Comparison of ENCODE assay signal across 27 mouse cellular contexts in genomic region chr10:117706440-117706839, GRCm38 (mm10). TPM values are rescaled to one million over a fixed set of nuclear protein-coding genes. Genes with fewer than 3 reads are reported as not detected.
DNase-seq lines count a peak whose midpoint lies in the region; ATAC-seq and TF ChIP-seq lines count a peak whose summit lies in the region.
"Had no signal": no experiment of that assay in that cellular context is flagged by ENCODE, and none has a peak within 500 bp of the region (broad histone marks: within the 10 kb centered on the region; RNA-seq: fewer than 3 reads in every experiment).

No protein-coding gene starts in this region.

- 88% methylated on average over 6 of the region's 6 CpGs for WGBS in heart, embryonic 12.5 days
- WGBS in macrophage (ENCODE audit: missing documents) = 94% methylated on average over 6 of the region's 6 CpGs

- H3K27ac ChIP-seq in heart, embryonic 12.5 days (ENCODE audit: poor library complexity, severe bottlenecking) = peak overlapping the region; percentile 22; the same call in 1 of the 2 replicates
- peak overlapping the region; percentile 56 for H3K27ac ChIP-seq in layer of hippocampus, adult 2 months
- H3K27ac ChIP-seq in macrophage = peak overlapping the region; percentile 81
- H3K27ac ChIP-seq: kidney, embryonic 15.5 days; limb, embryonic 13.5 days; lung, embryonic 15.5 days; midbrain, embryonic 10.5 days; midbrain, embryonic 15.5 days; stomach, embryonic 15.5 days had no signal

- no peaks in the 10 kb centered on the region for H3K9me3 ChIP-seq in heart, embryonic 12.5 days (replicated peaks)
- H3K9me3 ChIP-seq: kidney, embryonic 15.5 days; limb, embryonic 13.5 days; lung, embryonic 15.5 days; midbrain, embryonic 10.5 days; midbrain, embryonic 15.5 days; stomach, embryonic 15.5 days had no signal

- H3K79me2 ChIP-seq in macrophage (ENCODE audit: inconsistent target) = peaks cover 85% of the 10 kb centered on the region

- H3K4me3 ChIP-seq in heart, embryonic 12.5 days = no peak overlapping the region
- H3K4me3 ChIP-seq in layer of hippocampus, adult 2 months = no peak overlapping the region
- H3K4me3 ChIP-seq in macrophage (ENCODE audit: inconsistent target) = no peak overlapping the region
- H3K4me3 ChIP-seq: kidney, embryonic 15.5 days; limb, embryonic 13.5 days; lung, embryonic 15.5 days; midbrain, embryonic 10.5 days; midbrain, embryonic 15.5 days; stomach, embryonic 15.5 days had no signal

- H3K27me3 ChIP-seq in heart, embryonic 12.5 days (replicated peaks) = no peaks in the 10 kb centered on the region
- H3K27me3 ChIP-seq: kidney, embryonic 15.5 days; limb, embryonic 13.5 days; lung, embryonic 15.5 days; midbrain, embryonic 15.5 days; Patski; stomach, embryonic 15.5 days had no signal

- peak; percentile 37 for DNase-seq in adrenal gland, adult 2 months
- DNase-seq in adrenal gland, adult 8-10 months = no peak
- no peak for DNase-seq in heart, postnatal 4 days
- no peak for DNase-seq in layer of hippocampus, adult 2 months (ENCODE audit: low spot score in 2 of 2)
- no peak for DNase-seq in layer of hippocampus, adult 9-11 months
- DNase-seq in thymus, postnatal 25 days = no peak
- DNase-seq: adrenal gland, postnatal 25 days; cerebellum, adult 9-10 months; gastrocnemius, postnatal 36 days; kidney, adult 18-20 months; kidney, postnatal 25 days; right cerebral cortex, postnatal 25 days; thymus, adult 18-20 months; thymus, postnatal 36 days had no signal

- ATAC-seq in heart, embryonic 12.5 days (ENCODE audit: insufficient number of reproducible peaks, low FRiP score) = no peak
- ATAC-seq: forebrain, embryonic 14.5 days; hindbrain, embryonic 16.5 days; midbrain, embryonic 15.5 days; Patski had no signal

- no peak overlapping the region for H3K9ac ChIP-seq in heart, embryonic 12.5 days
- H3K9ac ChIP-seq: kidney, embryonic 15.5 days; limb, embryonic 13.5 days; lung, embryonic 15.5 days; midbrain, embryonic 15.5 days; stomach, embryonic 15.5 days had no signal

- H3K4me1 ChIP-seq in heart, embryonic 12.5 days (replicated peaks) = peaks cover 22% of the 10 kb centered on the region

- no peak for TF ChIP-seq CTCF in layer of hippocampus, adult 2 months (conservative IDR thresholded peaks at IDR 0.05)

- H3K36me3 ChIP-seq in heart, embryonic 12.5 days = peaks cover 61% of the 10 kb centered on the region
- peaks cover 51% of the 10 kb centered on the region for H3K36me3 ChIP-seq in macrophage (ENCODE audit: inconsistent target)

- no peak overlapping the region for H3K4me2 ChIP-seq in heart, embryonic 12.5 days
- H3K4me2 ChIP-seq: heart, embryonic 11.5 days; kidney, embryonic 15.5 days; limb, embryonic 13.5 days; liver, embryonic 11.5 days; lung, embryonic 15.5 days; midbrain, embryonic 15.5 days; stomach, embryonic 15.5 days had no signal

RNA-seq across cellular contexts. Expression of gene Mdm2, which starts 4.1 kb away (rescaled TPM):
- total RNA-seq in adrenal gland, adult 2 months (2021) = 10 to 100 TPM; 47.0 to 55.4 TPM
- polyA plus RNA-seq in adrenal gland, adult 2 months (2012; rRNA removed) = 145 and 155 TPM in 2 replicates
- 10 to 100 TPM; 51.0 to 82.1 (median 68.5) TPM for total RNA-seq in adrenal gland, adult 8-10 months (2022)
- 55.7 and 57.4 TPM in 2 replicates for polyA plus RNA-seq in heart, embryonic 12.5 days (2016; fragmentation: Nextera tagmentation; extraction: Ambion mirVana)
- 10 to 100 TPM; 48.4 to 50.8 TPM for total RNA-seq in heart, postnatal 4 days (2021)
- 10 to 100 TPM; 55.1 to 66.0 TPM for total RNA-seq in layer of hippocampus, adult 2 months (2021)
- 1,000 to 10,000 TPM in 12 of 26 experiments, 100 to 1,000 TPM in 14; 488 to 3,376 (median 837) TPM for total RNA-seq in macrophage (2018; cell fraction: chromatin; rRNA removed)
- 100 to 1,000 TPM in 16 of 26 experiments, 10 to 100 TPM in 10; 72.5 to 455 (median 128) TPM for total RNA-seq in macrophage (2018; cell fraction: cytosol; rRNA removed)
- 1,000 to 10,000 TPM in 7 of 26 experiments, 100 to 1,000 TPM in 19; 303 to 1,681 (median 684) TPM for total RNA-seq in macrophage (2018; cell fraction: nucleus; rRNA removed)
- 68.8 to 97.8 TPM (median 84.1 TPM) in 3 replicates for polyA plus RNA-seq in macrophage (2018)

RNA-seq across cellular contexts. Expression of gene Slc35e3, which starts 39.7 kb away (rescaled TPM):
- 10 to 100 TPM; 10.4 to 20.4 TPM for total RNA-seq in adrenal gland, adult 2 months (2021)
- polyA plus RNA-seq in adrenal gland, adult 2 months (2012; rRNA removed) = 9.1 and 9.2 TPM in 2 replicates
- total RNA-seq in adrenal gland, adult 8-10 months (2022) = 10 to 100 TPM; 16.6 to 24.2 (median 20.5) TPM
- 13.0 and 14.5 TPM in 2 replicates for polyA plus RNA-seq in heart, embryonic 12.5 days (2016; fragmentation: Nextera tagmentation; extraction: Ambion mirVana)
- 1 to 10 TPM; 7.3 to 8.8 TPM for total RNA-seq in heart, postnatal 4 days (2021)
- 10 to 100 TPM; 31.4 to 33.1 TPM for total RNA-seq in layer of hippocampus, adult 2 months (2021)
- total RNA-seq in macrophage (2018; cell fraction: chromatin; rRNA removed) = 10 to 100 TPM in 9 of 26 experiments, 1 to 10 TPM in 17; 5.3 to 16.2 (median 8.5) TPM
- 10 to 100 TPM in 7 of 26 experiments, 1 to 10 TPM in 19; 6.6 to 12.5 (median 8.7) TPM for total RNA-seq in macrophage (2018; cell fraction: cytosol; rRNA removed)
- total RNA-seq in macrophage (2018; cell fraction: nucleus; rRNA removed) = 10 to 100 TPM in 25 of 26 experiments, 1 to 10 TPM in 1; 9.2 to 24.5 (median 13.9) TPM
- polyA plus RNA-seq in macrophage (2018) = 6.8 to 12.7 TPM (median 9.9 TPM) in 3 replicates

Comparison
In these comparisons a context has a peak if more than half of its experiments do, and no peak if none do; other contexts are left out.
1. H3K27ac ChIP-seq: peak in every context shown above with its lines; median percentile 81 in macrophage; 56 in layer of hippocampus, adult 2 months; 22 in heart, embryonic 12.5 days.